Mouse (Mus musculus) stomach, embryonic 14.5 days (tissue): ENCODE measurements around the gene Irf6. TPM values are rescaled to one million over a fixed set of nuclear protein-coding genes. Genes with fewer than 3 reads are reported as not detected.

Experiments
- ATAC-seq: fragments of 200-750 bp; cut with Nextera tagmentation; 2 replicates; pipeline ENCODE4 v1.8.0; 2017; ENCODE audit warnings: low read depth, moderate TSS enrichment; ENCODE audit not compliant: insufficient number of reproducible peaks, insufficient read depth, low FRiP score
- H3K27ac ChIP-seq: fragments of 300-500 bp; sonication (generic); 2 replicates; pipeline ENCODE4 v1.5.1; 2014; ENCODE audit warnings: mild to moderate bottlenecking, low read length, moderate library complexity, mixed read lengths
- H3K27me3 ChIP-seq: fragments of 300-500 bp; sonication (generic); 2 replicates; pipeline ENCODE4 v1.6.1; 2014; ENCODE audit warnings: low read length, control low read depth, mixed read lengths; ENCODE audit not compliant: control insufficient read depth, insufficient read depth
- H3K36me3 ChIP-seq: fragments of 300-500 bp; sonication (generic); 2 replicates; pipeline ENCODE4 v1.6.1; 2014; ENCODE audit warnings: mild to moderate bottlenecking, control low read depth, low read length, moderate library complexity, mixed read lengths; ENCODE audit not compliant: control insufficient read depth, insufficient read depth
- H3K4me1 ChIP-seq: fragments of 300-500 bp; sonication (generic); 2 replicates; pipeline ENCODE4 v1.6.1; 2014; ENCODE audit warnings: low read length, control low read depth, mixed read lengths; ENCODE audit not compliant: control insufficient read depth, insufficient read depth
- H3K4me2 ChIP-seq: fragments of 300-500 bp; sonication (generic); replicated peaks from 2 replicates; pipeline ENCODE4 v1.6.1; 2014; ENCODE audit warnings: low read depth, low read length, control low read depth
- H3K4me3 ChIP-seq: fragments of 300-500 bp; sonication (generic); 2 replicates; pipeline ENCODE4 v1.5.1; 2014; ENCODE audit warnings: low read depth, low read length, control low read depth
- H3K9ac ChIP-seq: fragments of 300-500 bp; sonication (generic); replicated peaks from 2 replicates; pipeline ENCODE4 v1.6.1; 2014; ENCODE audit warnings: low read depth, mild to moderate bottlenecking, control low read depth, low read length, moderate library complexity, mixed read lengths
- H3K9me3 ChIP-seq: fragments of 300-500 bp; sonication (generic); 2 replicates; pipeline ENCODE4 v1.6.1; 2016; ENCODE audit warnings: low read depth, low read length, control low read depth; ENCODE audit not compliant: control insufficient read depth
- WGBS: fragments of 180-500 bp; shearing (Covaris S2); extraction: QIAGEN DNeasy Blood & Tissue Kit; methylation state at CpG from one replicate; pipeline ENCODE4 v1.1.7; 2014; 5-methylcytosine and 5-hydroxymethylcytosine counted together
- polyA plus RNA-seq: library from polyadenylated mRNA; unstranded; fragments of >200 nt; fragmentation: Nextera tagmentation; extraction: Ambion mirVana; gene quantifications from 2 replicates; pipeline ENCODE4 v1.2.1, GENCODE M21; 2014

Gene Irf6
- polyA plus RNA-seq, 1 experiment from 2014 or later, result 56.6 TPM

- H3K4me3 ChIP-seq, result peak overlapping the region; percentile 77
- no peaks in the 10 kb centered on the region for H3K9me3 ChIP-seq
- H3K4me1 ChIP-seq, result peaks cover 24% of the 10 kb centered on the region
- no peaks in the 10 kb centered on the region for H3K27me3 ChIP-seq
- no peaks in the 10 kb centered on the region for H3K36me3 ChIP-seq
- peak overlapping the region; percentile 80 for H3K9ac ChIP-seq
- WGBS, result 13% methylated on average over 9 of the region's 9 CpGs
- peak overlapping the region; percentile 60 for H3K4me2 ChIP-seq
- ATAC-seq, result no peak
- peak overlapping the region; percentile 84 for H3K27ac ChIP-seq
Observed at GRCm38 (mm10) chr1:193173810-193174129, 20.9 kb downstream of the Irf6 start.

- H3K9ac ChIP-seq, result peak overlapping the region; percentile 80; the same call in 1 of the 2 replicates
- H3K4me2 ChIP-seq, result peak overlapping the region; percentile 60
- no peaks in the 10 kb centered on the region for H3K36me3 ChIP-seq
- H3K27me3 ChIP-seq, result no peaks in the 10 kb centered on the region
- ATAC-seq, result no peak
- peak overlapping the region; percentile 77; the same call in 1 of the 2 replicates for H3K4me3 ChIP-seq
- H3K9me3 ChIP-seq, result no peaks in the 10 kb centered on the region
- peaks cover 22% of the 10 kb centered on the region for H3K4me1 ChIP-seq
- WGBS, result 77% methylated on average over 13 of the region's 13 CpGs
- H3K27ac ChIP-seq, result peak overlapping the region; percentile 84
Observed at GRCm38 (mm10) chr1:193174143-193174733, 21.3 kb downstream of the Irf6 start.

- H3K9ac ChIP-seq, result no peak overlapping the region
- ATAC-seq, result no peak
- no peaks in the 10 kb centered on the region for H3K4me1 ChIP-seq
- WGBS, result 69% methylated on average over 3 of the region's 3 CpGs
- H3K4me2 ChIP-seq, result no peak overlapping the region
- H3K9me3 ChIP-seq, result no peaks in the 10 kb centered on the region
- no peak overlapping the region for H3K27ac ChIP-seq
- H3K27me3 ChIP-seq, result no peaks in the 10 kb centered on the region
- no peaks in the 10 kb centered on the region for H3K36me3 ChIP-seq
- H3K4me3 ChIP-seq, result no peak overlapping the region
Observed at GRCm38 (mm10) chr1:193181104-193181503, 28.2 kb downstream of the Irf6 start.

- no peaks in the 10 kb centered on the region for H3K27me3 ChIP-seq
- H3K9me3 ChIP-seq, result no peaks in the 10 kb centered on the region
- H3K4me3 ChIP-seq, result no peak overlapping the region
- ATAC-seq, result no peak
- H3K4me1 ChIP-seq, result peaks cover 27% of the 10 kb centered on the region
- H3K9ac ChIP-seq, result no peak overlapping the region
- H3K36me3 ChIP-seq, result no peaks in the 10 kb centered on the region
- 56% methylated on average over 6 of the region's 6 CpGs for WGBS
- peak overlapping the region; percentile 76; the same call in 1 of the 2 replicates for H3K27ac ChIP-seq
- no peak overlapping the region for H3K4me2 ChIP-seq
Observed at GRCm38 (mm10) chr1:193188257-193188656, 35.3 kb downstream of the Irf6 start.

GRCm38 (mm10) chr1:193189151-193189621 is 36.3 kb downstream of the Irf6 start:
- WGBS, result 7% methylated on average over 9 of the region's 9 CpGs
- H3K4me2 ChIP-seq, result peak overlapping the region; percentile 0; the same call in 1 of the 2 replicates

GRCm38 (mm10) chr1:193189771-193190170 is 36.9 kb downstream of the Irf6 start:
- no peaks in the 10 kb centered on the region for H3K27me3 ChIP-seq
- H3K27ac ChIP-seq, result peak overlapping the region; percentile 76
- H3K9me3 ChIP-seq, result no peaks in the 10 kb centered on the region
- WGBS, result 26% methylated on average over 3 of the region's 3 CpGs
- no peak overlapping the region for H3K4me3 ChIP-seq
- H3K9ac ChIP-seq, result no peak overlapping the region
- H3K4me2 ChIP-seq, result 0 out of 2 replicates have a peak overlapping the region, but pooled peaks have one; percentile 0
- peaks cover 27% of the 10 kb centered on the region for H3K4me1 ChIP-seq
- no peaks in the 10 kb centered on the region for H3K36me3 ChIP-seq
- no peak for ATAC-seq

More at GRCm38 (mm10) chr1:193189151-193189621, 36.3 kb downstream of the Irf6 start:
- H3K4me1 ChIP-seq, result peaks cover 27% of the 10 kb centered on the region
- peak; percentile 96 for ATAC-seq
- no peak overlapping the region for H3K4me3 ChIP-seq
- H3K9ac ChIP-seq, result no peak overlapping the region
- H3K27me3 ChIP-seq, result no peaks in the 10 kb centered on the region
- H3K36me3 ChIP-seq, result no peaks in the 10 kb centered on the region
- H3K9me3 ChIP-seq, result no peaks in the 10 kb centered on the region
- peak overlapping the region; percentile 76 for H3K27ac ChIP-seq

GRCm38 (mm10) chr1:193191675-193192283 is 38.9 kb downstream of the Irf6 start:
- no peak for ATAC-seq
- peaks cover 27% of the 10 kb centered on the region for H3K4me1 ChIP-seq
- H3K36me3 ChIP-seq, result no peaks in the 10 kb centered on the region
- H3K27me3 ChIP-seq, result no peaks in the 10 kb centered on the region
- no peak overlapping the region for H3K27ac ChIP-seq
- H3K9me3 ChIP-seq, result no peaks in the 10 kb centered on the region
- no peak overlapping the region for H3K9ac ChIP-seq
- H3K4me3 ChIP-seq, result no peak overlapping the region
- H3K4me2 ChIP-seq, result no peak overlapping the region
- 82% methylated on average over 7 of the region's 7 CpGs for WGBS

- no peaks in the 10 kb centered on the region for H3K9me3 ChIP-seq
- WGBS, result 78% methylated on average over 3 of the region's 3 CpGs
- no peak for ATAC-seq
- no peaks in the 10 kb centered on the region for H3K27me3 ChIP-seq
- H3K9ac ChIP-seq, result no peak overlapping the region
- H3K27ac ChIP-seq, result no peak overlapping the region
- no peak overlapping the region for H3K4me2 ChIP-seq
- peaks cover 10% of the 10 kb centered on the region for H3K4me1 ChIP-seq
- H3K4me3 ChIP-seq, result no peak overlapping the region
- H3K36me3 ChIP-seq, result no peaks in the 10 kb centered on the region
Observed at GRCm38 (mm10) chr1:193194416-193195140, 41.7 kb downstream of the Irf6 start.
